Mouse (Mus musculus): ENCODE results near the gene Sycp2.

- TF ChIP-seq CTCF (IDR thresholded peaks at IDR 0.05; ENCODE audit: low read depth, low read length) (no peak), POLR2A (IDR thresholded peaks at IDR 0.05; ENCODE audit: borderline replicate concordance, low read depth, low read length) (no peak)
Observed at GRCm38 (mm10) chr2:178421603-178422002, 14.1 kb upstream of the Sycp2 start.

Measured in bone marrow macrophage, adult 2 months (primary cell).